Mouse (Mus musculus) yolk sac, embryonic 10.5 days (tissue): ENCODE results near the gene Tm6sf2.
"Not testable (repeated sequence)": the region's sequence is repeated elsewhere in the genome, so short reads cannot be mapped to it uniquely, and the experiment has no call there.

Source experiments
- DNase-seq: peaks from one replicate; pipeline ENCODE4 v3.0.0-alpha.2; 2017; ENCODE audit warnings: low spot score

Gene Tm6sf2

GRCm38 (mm10) chr8:70072441-70073069, at the start of gene Tm6sf2:
Gene Tm6sf2, plus strand, starts transcription at chr8:70072924.
- DNase-seq, result peak; percentile 34

- no peak for DNase-seq
These were observed 49.1 kb upstream of the Tm6sf2 start for GRCm38 (mm10) chr8:70023596-70023995.

GRCm38 (mm10) chr8:70026151-70026550, 46.6 kb upstream of the Tm6sf2 start:
- DNase-seq, result no peak

- no peak for DNase-seq
These were observed 42.5 kb upstream of the Tm6sf2 start for GRCm38 (mm10) chr8:70030255-70030654.

GRCm38 (mm10) chr8:70037994-70038393, 34.7 kb upstream of the Tm6sf2 start:
- DNase-seq, result no peak

- DNase-seq, result no peak
These were observed 30.7 kb upstream of the Tm6sf2 start for GRCm38 (mm10) chr8:70041885-70042546.

- peak; percentile 97 for DNase-seq
These were observed 29.9 kb upstream of the Tm6sf2 start, which contains the start of the genes Mau2 and Sugp1 for GRCm38 (mm10) chr8:70042583-70043455. Gene Mau2, minus strand, starts transcription at chr8:70042734. Gene Sugp1, plus strand, starts transcription at chr8:70042813.

- no peak for DNase-seq
These were observed 28.7 kb upstream of the Tm6sf2 start for GRCm38 (mm10) chr8:70043996-70044395.

GRCm38 (mm10) chr8:70049662-70050061, 23.1 kb upstream of the Tm6sf2 start:
- peak; percentile 38 for DNase-seq

GRCm38 (mm10) chr8:70050434-70050833, 22.3 kb upstream of the Tm6sf2 start:
- DNase-seq, result not testable (repeated sequence)

- DNase-seq, result no peak
These were observed 15.0 kb upstream of the Tm6sf2 start for GRCm38 (mm10) chr8:70057721-70058120.

GRCm38 (mm10) chr8:70071836-70072440, 786 bp upstream of the Tm6sf2 start:
- DNase-seq, result no peak

GRCm38 (mm10) chr8:70073120-70073519, 396 bp downstream of the Tm6sf2 start:
- DNase-seq, result no peak

GRCm38 (mm10) chr8:70073682-70074081, 958 bp downstream of the Tm6sf2 start:
- no peak for DNase-seq

GRCm38 (mm10) chr8:70081976-70082375, 9.3 kb downstream of the Tm6sf2 start:
- DNase-seq, result no peak

GRCm38 (mm10) chr8:70083285-70083684, 10.6 kb downstream of the Tm6sf2 start, which contains the start of gene Hapln4:
Gene Hapln4, plus strand, starts transcription at chr8:70083457.
- DNase-seq, result peak; percentile 52

GRCm38 (mm10) chr8:70084191-70085065, 11.7 kb downstream of the Tm6sf2 start:
- no peak for DNase-seq

GRCm38 (mm10) chr8:70086151-70086550, 13.4 kb downstream of the Tm6sf2 start:
- DNase-seq, result no peak

- DNase-seq, result no peak
These were observed 14.5 kb downstream of the Tm6sf2 start for GRCm38 (mm10) chr8:70087237-70087636.

GRCm38 (mm10) chr8:70087836-70088650, 15.3 kb downstream of the Tm6sf2 start:
- DNase-seq, result peak; percentile 23
